Mouse (Mus musculus) cerebellum, adult 2 months (tissue): ENCODE measurements at regions not wholly inside any gene's neighbourhood (a gene's known extent, or its start where the extent isn't known, plus 50 kb on each side); places are given as distances from the start of the nearest gene placed in this dataset.

Source experiments
- DNase-seq, 2 experiments: peaks; one replicate each; pipeline ENCODE4 v3.0.0; 2021
- H3K27ac ChIP-seq: fragments of 200-500 bp; 2 replicates; pipeline ENCODE4 v1.5.1; 2012; ENCODE audit warnings: low read length, control low read depth, inconsistent platforms; ENCODE audit not compliant: insufficient read depth
- H3K27me3 ChIP-seq: fragments of 200-500 bp; 2 replicates; pipeline ENCODE4 v1.6.1; 2012; ENCODE audit warnings: inconsistent platforms, mild to moderate bottlenecking, low read length, moderate library complexity; ENCODE audit not compliant: control insufficient read depth, insufficient read depth
- H3K4me1 ChIP-seq: fragments of 200-500 bp; 2 replicates; pipeline ENCODE4 v1.6.1; 2011; ENCODE audit warnings: low read length; ENCODE audit not compliant: control insufficient read depth, insufficient read depth
- H3K4me3 ChIP-seq: fragments of 200-500 bp; replicated peaks from 2 replicates; pipeline ENCODE3; 2011; ENCODE audit warnings: mild to moderate bottlenecking, low read depth, low read length, control low read depth; ENCODE audit not compliant: insufficient read depth
- CTCF ChIP-seq: fragments of 200-500 bp; IDR thresholded peaks from 2 replicates; pipeline ENCODE4 v1.5.1; 2011; ENCODE audit warnings: low read depth, mild to moderate bottlenecking, control low read depth, low read length, moderate library complexity, borderline replicate concordance; ENCODE audit not compliant: insufficient read depth
- POLR2A ChIP-seq: fragments of 200-500 bp; IDR thresholded peaks from 2 replicates; pipeline ENCODE4 v1.6.1; 2011; ENCODE audit warnings: low read length, control low read depth, borderline replicate concordance; ENCODE audit not compliant: insufficient read depth
- WGBS: fragments of 180-500 bp; shearing (Covaris S2); methylation state at CpG from one replicate; pipeline ENCODE4 v1.1.7; 2018; 5-methylcytosine and 5-hydroxymethylcytosine counted together

- H3K4me3 ChIP-seq, result no peak overlapping the region
- 0 out of 2 replicates have a peak, but pooled peaks cover 2% of the 10 kb centered on the region for H3K4me1 ChIP-seq
- no peak overlapping the region for H3K27ac ChIP-seq
- DNase-seq, result no peak
- no peaks in the 10 kb centered on the region for H3K27me3 ChIP-seq
- no peak for TF ChIP-seq CTCF
- no peak for TF ChIP-seq POLR2A
- 51% methylated on average over 3 of the region's 3 CpGs for WGBS
Measured at GRCm38 (mm10) chr10:17559980-17560379, 163.0 kb upstream of the Cited2 start.

- no peak for TF ChIP-seq POLR2A
- no peak for TF ChIP-seq CTCF
- 0 out of 2 replicates have a peak, but pooled peaks cover 2% of the 10 kb centered on the region for H3K4me1 ChIP-seq
- H3K27me3 ChIP-seq, result no peaks in the 10 kb centered on the region
- H3K4me3 ChIP-seq, result no peak overlapping the region
- 94% methylated on average over 7 of the region's 7 CpGs for WGBS
- no peak overlapping the region for H3K27ac ChIP-seq
- no peak for DNase-seq
Measured at GRCm38 (mm10) chr10:17561466-17561865, 161.6 kb upstream of the Cited2 start.

- no peak overlapping the region for H3K27ac ChIP-seq
- 0 out of 2 replicates have a peak, but pooled peaks cover 2% of the 10 kb centered on the region for H3K4me1 ChIP-seq
- H3K4me3 ChIP-seq, result no peak overlapping the region
- DNase-seq, result no peak
- no peak for TF ChIP-seq POLR2A
- TF ChIP-seq CTCF, result no peak
- no peaks in the 10 kb centered on the region for H3K27me3 ChIP-seq
- WGBS, result 87% methylated on average over 5 of the region's 5 CpGs
Measured at GRCm38 (mm10) chr10:17561977-17562376, 161.0 kb upstream of the Cited2 start.

GRCm38 (mm10) chr10:17562410-17563350, 160.3 kb upstream of the Cited2 start:
- 46% methylated on average over 7 of the region's 7 CpGs for WGBS
- Histone ChIP-seq H3K4me3 (no peak overlapping the region), H3K4me1 (0 out of 2 replicates have a peak, but pooled peaks cover 2% of the 10 kb centered on the region), H3K27ac (no peak overlapping the region), H3K27me3 (no peaks in the 10 kb centered on the region)
- DNase-seq, result no peak
- TF ChIP-seq CTCF (no peak), POLR2A (no peak)

GRCm38 (mm10) chr10:17563351-17563749, 159.7 kb upstream of the Cited2 start:
- no peak overlapping the region for H3K27ac ChIP-seq
- no peak for DNase-seq
- H3K4me3 ChIP-seq, result no peak overlapping the region
- WGBS, result 64% methylated on average over 4 of the region's 4 CpGs
- no peaks in the 10 kb centered on the region for H3K27me3 ChIP-seq
- TF ChIP-seq POLR2A, result no peak
- no peak for TF ChIP-seq CTCF
- 0 out of 2 replicates have a peak, but pooled peaks cover 2% of the 10 kb centered on the region for H3K4me1 ChIP-seq

GRCm38 (mm10) chr10:17564895-17565620, 158.0 kb upstream of the Cited2 start:
- Histone ChIP-seq H3K27me3 (no peaks in the 10 kb centered on the region), H3K4me3 (no peak overlapping the region), H3K27ac (no peak overlapping the region), H3K4me1 (0 out of 2 replicates have a peak, but pooled peaks cover 2% of the 10 kb centered on the region)
- 86% methylated on average over 6 of the region's 6 CpGs for WGBS
- no peak for DNase-seq
- TF ChIP-seq POLR2A (no peak), CTCF (no peak)

GRCm38 (mm10) chr10:17566975-17567374, 156.0 kb upstream of the Cited2 start:
- WGBS, result 90% methylated on average over 5 of the region's 5 CpGs
- TF ChIP-seq POLR2A (no peak), CTCF (no peak)
- no peak for DNase-seq
- H3K4me3 ChIP-seq, result no peak overlapping the region
- H3K27ac ChIP-seq, result no peak overlapping the region
- no peaks in the 10 kb centered on the region for H3K27me3 ChIP-seq
- 0 out of 2 replicates have a peak, but pooled peaks cover 2% of the 10 kb centered on the region for H3K4me1 ChIP-seq

- Histone ChIP-seq H3K4me3 (no peak overlapping the region), H3K27me3 (no peaks in the 10 kb centered on the region), H3K4me1 (0 out of 2 replicates have a peak, but pooled peaks cover 2% of the 10 kb centered on the region), H3K27ac (no peak overlapping the region)
- DNase-seq, result no peak
- TF ChIP-seq CTCF (no peak), POLR2A (no peak)
- WGBS, result 77% methylated on average over 3 of the region's 3 CpGs
Measured at GRCm38 (mm10) chr10:17567631-17568030, 155.4 kb upstream of the Cited2 start.
